Mouse (Mus musculus) mature B cell (primary cell): ENCODE results near the gene Clec1b.

Experiments used
- in situ Hi-C: fragments of 300-500 bp; cut with MboI; formaldehyde crosslinking; loops from 2 replicates; pipeline ENCODE4 v1.14.3; 2019

Gene Clec1b

GRCm38 (mm10) chr6:129407324-129407723 is 10.2 kb downstream of the Clec1b start:
- in situ Hi-C loops = no loop called here

GRCm38 (mm10) chr6:129408562-129408961 is 11.5 kb downstream of the Clec1b start, which contains the start of gene Clec9a:
Gene Clec9a, plus strand, starts transcription at chr6:129408862.
- in situ Hi-C loops = no loop called here

GRCm38 (mm10) chr6:129414177-129414576 is 17.1 kb downstream of the Clec1b start:
- in situ Hi-C loops = no loop called here

GRCm38 (mm10) chr6:129422311-129422710 is 25.2 kb downstream of the Clec1b start:
- in situ Hi-C loops = no loop called here

- in situ Hi-C loops = no loop called here
Observed at GRCm38 (mm10) chr6:129423040-129423733, 26.1 kb downstream of the Clec1b start.

GRCm38 (mm10) chr6:129423734-129424072 is 26.6 kb downstream of the Clec1b start:
- in situ Hi-C loops = no loop called here

- in situ Hi-C loops = no loop called here
Observed at GRCm38 (mm10) chr6:129425217-129425616, 28.1 kb downstream of the Clec1b start.

- in situ Hi-C loops = no loop called here
Observed at GRCm38 (mm10) chr6:129425812-129426211, 28.7 kb downstream of the Clec1b start.

- in situ Hi-C loops = no loop called here
Observed at GRCm38 (mm10) chr6:129427281-129427680, 30.2 kb downstream of the Clec1b start.

GRCm38 (mm10) chr6:129434239-129434638 is 37.1 kb downstream of the Clec1b start:
- in situ Hi-C loops = no loop called here

- in situ Hi-C loops = no loop called here
Observed at GRCm38 (mm10) chr6:129436025-129436424, 38.9 kb downstream of the Clec1b start.

GRCm38 (mm10) chr6:129438033-129438432 is 40.9 kb downstream of the Clec1b start:
- in situ Hi-C loops = no loop called here

GRCm38 (mm10) chr6:129449743-129450142 is 52.6 kb downstream of the Clec1b start:
- in situ Hi-C loops = no loop called here

GRCm38 (mm10) chr6:129451411-129452039 is 54.4 kb downstream of the Clec1b start, which contains the start of gene Clec1a:
Gene Clec1a, minus strand, starts transcription at chr6:129452000.
- in situ Hi-C loops = no loop called here
